Mouse (Mus musculus) neutrophil, adult 5-6 weeks (primary cell): Measurements from ENCODE around the gene Dcaf12l2. TPM values are rescaled to one million over a fixed set of nuclear protein-coding genes. Genes with fewer than 3 reads are reported as not detected.

Experiments
- ATAC-seq: fragments of 151-379, 151-347 bp; 2 replicates; pipeline ENCODE4 v1.8.0; 2017; ENCODE audit warnings: mild to moderate bottlenecking, moderate TSS enrichment; ENCODE audit not compliant: insufficient number of reproducible peaks, poor library complexity, low FRiP score, severe bottlenecking; ENCODE audit errors: extremely low read depth
- total RNA-seq: library from RNA; stranded (forward); fragments of 200-1000 nt; gene quantifications from 2 replicates; pipeline ENCODE4 v1.2.3, GENCODE M21; 2017

Gene Dcaf12l2
- total RNA-seq: not detected in 2 replicates

GRCm38 (mm10) chrX:44367646-44368521 lies at the start of gene Dcaf12l2:
Gene Dcaf12l2, minus strand, starts transcription at chrX:44368342.
- ATAC-seq: no peak

DNA sequence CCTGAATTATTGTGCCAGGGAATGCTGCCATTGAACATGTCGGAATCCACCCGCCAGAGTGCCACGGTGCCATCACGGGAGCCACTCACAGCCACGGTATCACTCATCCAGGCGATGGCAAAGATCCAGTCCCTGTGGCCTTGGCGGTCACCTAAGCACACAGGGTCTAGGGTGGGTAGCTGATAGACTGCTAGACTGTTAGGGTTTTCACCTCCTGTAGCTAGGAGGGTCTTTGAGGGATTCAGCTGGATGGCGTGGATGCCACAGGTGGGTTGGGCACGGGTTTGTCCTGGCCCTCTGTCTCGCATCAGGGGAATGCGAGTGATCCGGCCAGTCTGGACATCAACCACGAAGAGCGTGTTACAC lies 879 bp downstream of the Dcaf12l2 start:
- ATAC-seq: no peak
